Mouse (Mus musculus): ENCODE measurements around the gene Chic1.

The Chic1 gene

GRCm38 (mm10) chrX:103432293-103432692 lies 76.0 kb downstream of the Chic1 start:
- DNase-seq (ENCODE audit: extremely low read depth, low read depth) = no peak

GRCm38 (mm10) chrX:103438023-103438422 lies 81.7 kb downstream of the Chic1 start:
- no peak for DNase-seq (ENCODE audit: extremely low read depth, low read depth)

- peak; percentile 73 for DNase-seq (ENCODE audit: extremely low read depth, low read depth)
Observed at GRCm38 (mm10) chrX:103440803-103441202, 84.5 kb downstream of the Chic1 start.

- DNase-seq (ENCODE audit: extremely low read depth, low read depth) = peak; percentile 77
Observed at GRCm38 (mm10) chrX:103443755-103444154, 87.5 kb downstream of the Chic1 start.
